Mouse (Mus musculus) thymus, adult 2 months (tissue): ENCODE measurements around the gene Arfip1. TPM values are rescaled to one million over a fixed set of nuclear protein-coding genes. Genes with fewer than 3 reads are reported as not detected.

Experiments
- DNase-seq: peaks from one replicate; pipeline ENCODE4 v3.0.0; 2021
- H3K27ac ChIP-seq: fragments of 200-500 bp; 2 replicates; pipeline ENCODE4 v1.5.1; 2012; ENCODE audit warnings: low read length, control low read depth; ENCODE audit not compliant: control insufficient read depth, insufficient read depth
- H3K27me3 ChIP-seq: fragments of 200-500 bp; 2 replicates; pipeline ENCODE4 v1.6.1; 2012; ENCODE audit warnings: mild to moderate bottlenecking, low read length, moderate library complexity, mixed read lengths; ENCODE audit not compliant: control insufficient read depth, insufficient read depth
- H3K36me3 ChIP-seq: fragments of 200-500 bp; 2 replicates; pipeline ENCODE4 v1.6.1; 2012; ENCODE audit warnings: mild to moderate bottlenecking, low read length, moderate library complexity; ENCODE audit not compliant: control insufficient read depth, insufficient read depth
- H3K4me1 ChIP-seq: fragments of 200-500 bp; replicated peaks from 2 replicates; pipeline ENCODE4 v1.6.1; 2012; ENCODE audit warnings: low read length; ENCODE audit not compliant: control insufficient read depth, insufficient read depth
- H3K4me3 ChIP-seq: fragments of 200-500 bp; 2 replicates; pipeline ENCODE4 v1.5.1; 2012; ENCODE audit warnings: mild to moderate bottlenecking, low read length, control low read depth, moderate library complexity; ENCODE audit not compliant: control insufficient read depth, insufficient read depth
- CTCF ChIP-seq: fragments of 200-500 bp; IDR thresholded peaks from 2 replicates; pipeline ENCODE4 v1.5.1; 2012; ENCODE audit warnings: mild to moderate bottlenecking, control low read depth, low read length, moderate library complexity, borderline replicate concordance; ENCODE audit not compliant: control insufficient read depth, poor library complexity, insufficient read depth; ENCODE audit errors: extremely low read depth
- POLR2A ChIP-seq: fragments of 200-500 bp; IDR thresholded peaks from 2 replicates; pipeline ENCODE4 v1.6.1; 2012; ENCODE audit warnings: mild to moderate bottlenecking, low read length, control low read depth, moderate library complexity; ENCODE audit not compliant: control insufficient read depth, poor library complexity, insufficient read depth; ENCODE audit errors: extremely low read depth
- WGBS: fragments of 180-500 bp; shearing (Covaris S2); methylation state at CpG from one replicate; pipeline ENCODE4 v1.1.7; 2018; 5-methylcytosine and 5-hydroxymethylcytosine counted together
- polyA plus RNA-seq: library from polyadenylated mRNA; depleted of rRNA; stranded (reverse); fragments of >200 nt; gene quantifications from 2 replicates; pipeline ENCODE4 v1.2.3, GENCODE M21; 2012

The Arfip1 gene
- polyA plus RNA-seq, 1 experiment: 10.1 TPM

GRCm38 (mm10) chr3:84465822-84466500, 116.5 kb downstream of the Arfip1 start:
- Histone ChIP-seq H3K27me3 (no peaks in the 10 kb centered on the region), H3K4me1 (peaks cover 5% of the 10 kb centered on the region), H3K27ac (no peak overlapping the region), H3K4me3 (no peak overlapping the region), H3K36me3 (no peaks in the 10 kb centered on the region)
- DNase-seq: no peak
- no peak for TF ChIP-seq POLR2A
- TF ChIP-seq CTCF: no peak
- WGBS: 64% methylated on average over 6 of the region's 6 CpGs

GRCm38 (mm10) chr3:84461687-84462086, 120.7 kb downstream of the Arfip1 start:
- Histone ChIP-seq H3K27ac (no peak overlapping the region), H3K4me1 (peaks cover 12% of the 10 kb centered on the region), H3K4me3 (no peak overlapping the region), H3K27me3 (no peaks in the 10 kb centered on the region), H3K36me3 (no peaks in the 10 kb centered on the region)
- DNase-seq: no peak
- TF ChIP-seq CTCF (no peak), POLR2A (no peak)
- WGBS: 89% methylated on average over 4 of the region's 4 CpGs

DNA sequence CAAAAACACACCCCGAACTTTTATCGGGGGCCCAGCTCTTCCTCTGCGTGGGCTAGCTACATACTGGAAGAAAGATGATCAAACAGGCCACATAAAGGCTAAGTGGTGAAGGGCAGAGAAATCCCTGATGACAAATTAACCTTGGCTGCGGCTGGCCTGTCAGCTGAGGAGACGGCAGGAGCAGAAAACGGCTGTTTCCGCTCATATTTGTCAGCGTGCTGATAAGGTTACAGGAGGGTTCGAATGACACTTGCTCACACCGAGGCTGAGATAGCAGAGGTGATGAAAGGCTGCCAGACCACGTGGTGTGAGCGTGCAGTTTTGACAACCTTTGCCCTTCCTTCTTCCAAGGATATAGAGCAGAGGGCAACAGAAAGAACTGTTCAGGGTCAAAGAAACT, 121.5 kb downstream of the Arfip1 start:
- peak; percentile 6 for DNase-seq
- H3K4me1 ChIP-seq: peaks cover 12% of the 10 kb centered on the region
- no peak for TF ChIP-seq POLR2A
- no peak overlapping the region for H3K27ac ChIP-seq
- H3K4me3 ChIP-seq: peak overlapping the region; percentile 20
- no peaks in the 10 kb centered on the region for H3K36me3 ChIP-seq
- WGBS: 1% methylated on average over 12 of the region's 12 CpGs
- H3K27me3 ChIP-seq: no peaks in the 10 kb centered on the region

GRCm38 (mm10) chr3:84460499-84460898, 121.9 kb downstream of the Arfip1 start:
- Histone ChIP-seq H3K36me3 (no peaks in the 10 kb centered on the region), H3K27me3 (no peaks in the 10 kb centered on the region), H3K4me1 (peaks cover 12% of the 10 kb centered on the region), H3K4me3 (peak overlapping the region; percentile 20), H3K27ac (no peak overlapping the region)
- peak; percentile 7 for DNase-seq
- TF ChIP-seq POLR2A: no peak
- TF ChIP-seq CTCF: no peak
- 7% methylated on average over 3 of the region's 3 CpGs for WGBS

DNA sequence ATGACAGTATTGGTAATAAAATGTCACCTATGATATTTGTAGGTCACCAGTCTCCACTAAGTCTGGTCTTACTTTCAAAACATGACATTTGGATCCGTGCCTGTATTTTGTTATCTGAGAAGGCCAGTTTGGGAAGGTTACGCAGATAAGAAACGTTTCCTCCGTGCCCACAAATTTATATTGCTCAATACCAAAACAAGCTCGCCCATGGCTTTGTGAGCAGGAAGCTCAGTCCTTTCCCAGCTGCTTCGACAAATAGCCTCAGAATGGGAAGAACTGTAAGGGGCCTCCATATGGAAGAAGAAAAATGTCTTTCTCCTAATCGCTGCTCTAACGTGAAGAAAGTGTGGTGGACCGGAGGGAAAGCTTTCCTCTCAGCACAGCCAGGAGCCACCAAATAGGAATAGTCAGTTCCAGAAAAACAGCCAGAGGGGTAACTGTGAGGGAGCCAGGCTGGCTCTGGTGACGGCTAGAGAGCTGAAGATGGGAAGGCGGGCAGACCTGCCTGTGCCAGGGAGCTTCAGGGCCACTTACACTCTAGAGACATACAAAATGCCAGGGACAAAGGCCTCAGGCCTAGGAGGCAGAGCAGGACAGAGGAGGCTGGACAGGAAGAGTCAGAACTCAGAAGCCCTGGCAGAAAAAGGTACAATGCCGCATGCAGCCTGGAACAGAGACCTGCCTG, 126.5 kb downstream of the Arfip1 start:
- no peak for DNase-seq
- peaks cover 6% of the 10 kb centered on the region for H3K4me1 ChIP-seq
- no peak overlapping the region for H3K4me3 ChIP-seq
- no peak for TF ChIP-seq POLR2A
- no peak for TF ChIP-seq CTCF
- no peaks in the 10 kb centered on the region for H3K36me3 ChIP-seq
- no peak overlapping the region for H3K27ac ChIP-seq
- H3K27me3 ChIP-seq: no peaks in the 10 kb centered on the region
- WGBS: 68% methylated on average over 12 of the region's 12 CpGs

DNA sequence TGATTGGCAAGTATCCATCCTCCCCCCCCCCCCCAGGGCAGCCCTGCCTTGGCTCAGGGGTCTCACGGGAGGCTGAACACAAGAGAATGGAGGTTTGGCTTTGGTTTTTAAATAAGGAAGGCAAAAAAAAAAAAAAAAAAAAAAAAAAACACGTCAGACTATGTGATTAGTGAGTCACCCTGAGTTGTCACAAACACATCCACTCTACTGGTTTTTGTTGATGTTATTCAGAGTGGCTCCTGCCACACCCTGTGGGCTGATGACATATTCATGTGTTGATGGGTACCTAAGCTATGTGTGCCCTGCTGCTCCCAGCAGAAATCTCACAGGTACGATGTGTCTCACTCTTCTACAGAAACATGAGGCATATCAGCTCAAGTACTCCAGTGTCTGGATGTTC, 131.8 kb downstream of the Arfip1 start:
- H3K27ac ChIP-seq: no peak overlapping the region

More for the DNA sequence above, 131.8 kb downstream of the Arfip1 start:
- no peak for TF ChIP-seq CTCF
- H3K4me1 ChIP-seq: no peaks in the 10 kb centered on the region
- no peak for DNase-seq
- H3K27me3 ChIP-seq: no peaks in the 10 kb centered on the region
- 75% methylated on average over 3 of the region's 3 CpGs for WGBS
- H3K4me3 ChIP-seq: no peak overlapping the region
- no peaks in the 10 kb centered on the region for H3K36me3 ChIP-seq
